Mouse (Mus musculus) Muller cell, postnatal 12 days (primary cell): Measurements from ENCODE around the gene Vegfb.

Experiments
- DNase-seq: peaks from one replicate; pipeline ENCODE4 v3.0.0-alpha.2; 2015; ENCODE audit errors: inconsistent ontology term

The Vegfb gene

GRCm38 (mm10) chr19:6941372-6942248 lies 45.8 kb downstream of the Vegfb start, which contains the start of gene Bad:
Gene Bad, plus strand, starts transcription at chr19:6941861.
- peak; percentile 95 for DNase-seq

GRCm38 (mm10) chr19:6940396-6941351 lies 46.8 kb downstream of the Vegfb start:
- no peak for DNase-seq

- DNase-seq: no peak
Observed at GRCm38 (mm10) chr19:6939106-6940002, 48.1 kb downstream of the Vegfb start.

- DNase-seq: no peak
Observed at GRCm38 (mm10) chr19:6937541-6938465, 49.6 kb downstream of the Vegfb start.

- DNase-seq: no peak
Observed at GRCm38 (mm10) chr19:6936299-6936698, 51.2 kb downstream of the Vegfb start.

- no peak for DNase-seq
Observed at GRCm38 (mm10) chr19:6934195-6934977, 53.1 kb downstream of the Vegfb start, which contains the start of gene Kcnk4. Gene Kcnk4, minus strand, starts transcription at chr19:6934515.

- no peak for DNase-seq
Observed at GRCm38 (mm10) chr19:6933436-6934194, 53.8 kb downstream of the Vegfb start.

GRCm38 (mm10) chr19:6933102-6933435 lies 54.4 kb downstream of the Vegfb start:
- no peak for DNase-seq
